Mouse (Mus musculus) bone marrow, adult 2 months (tissue): ENCODE measurements around the gene Hydin.

Source experiments
- CTCF ChIP-seq: fragments of 200-500 bp; IDR thresholded peaks from 2 replicates; pipeline ENCODE4 v1.5.1; 2011; ENCODE audit warnings: low read length, control low read depth; ENCODE audit not compliant: control insufficient read depth, insufficient read depth
- POLR2A ChIP-seq: fragments of 200-500 bp; IDR thresholded peaks from 2 replicates; pipeline ENCODE4 v1.6.1; 2011; ENCODE audit warnings: low read depth, mild to moderate bottlenecking, control low read depth, low read length, borderline replicate concordance; ENCODE audit not compliant: control insufficient read depth

DNA sequence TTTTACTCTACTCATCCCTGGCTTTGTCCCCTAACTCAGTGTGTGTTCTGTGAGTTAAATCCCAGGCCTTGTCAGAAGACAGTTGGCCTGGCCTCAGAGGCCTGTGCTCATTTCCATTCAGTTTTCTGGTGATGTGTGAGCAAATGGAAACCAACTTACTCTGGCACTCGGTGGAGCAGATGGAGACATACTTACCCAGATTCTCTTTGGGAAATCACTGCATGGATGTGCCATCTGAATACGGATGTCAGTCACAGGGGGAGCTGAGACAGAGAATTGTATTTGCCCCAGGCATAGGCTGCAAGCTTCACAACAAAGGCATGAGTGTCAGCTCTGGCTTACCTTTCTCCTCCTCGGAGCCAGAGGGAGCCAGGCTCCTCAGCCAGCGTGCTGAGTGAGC lies 359.7 kb downstream of the Hydin start:
- TF ChIP-seq CTCF (no peak), POLR2A (no peak)
